Mouse (Mus musculus) myocyte (in vitro differentiated cells): ENCODE results near the gene Catsper2. TPM values are rescaled to one million over a fixed set of nuclear protein-coding genes. Genes with fewer than 3 reads are reported as not detected.
"Not testable (repeated sequence)": the region's sequence is repeated elsewhere in the genome, so short reads cannot be mapped to it uniquely, and the experiment has no call there.

Experiments used
- H3K27me3 ChIP-seq: one replicate; pipeline ENCODE4 v1.6.1; 2011; ENCODE audit not compliant: control insufficient read depth, insufficient read depth, insufficient read length
- H3K36me3 ChIP-seq: one replicate; pipeline ENCODE4 v1.6.1; 2011; ENCODE audit not compliant: control insufficient read depth, insufficient read depth
- H3K4me2 ChIP-seq: one replicate; pipeline ENCODE4 v1.6.1; 2011; ENCODE audit warnings: low read depth, control low read depth
- H3K4me3 ChIP-seq: one replicate; pipeline ENCODE4 v1.5.1; 2011; ENCODE audit warnings: mild to moderate bottlenecking, control low read depth, moderate library complexity
- H3K79me2 ChIP-seq: one replicate; pipeline ENCODE4 v1.6.1; 2011; ENCODE audit not compliant: control insufficient read depth, insufficient read depth
- H3ac ChIP-seq: one replicate; pipeline ENCODE4 v1.6.1; 2011; ENCODE audit not compliant: control insufficient read depth, insufficient read length
- CEBPB ChIP-seq: IDR thresholded peaks from 2 replicates; pipeline ENCODE4 v1.6.1; 2011; ENCODE audit warnings: mild to moderate bottlenecking, moderate library complexity; ENCODE audit not compliant: poor library complexity, insufficient read depth, severe bottlenecking
- E2F4 ChIP-seq: IDR thresholded peaks from one replicate; pipeline ENCODE4 v1.6.1; 2011; ENCODE audit warnings: mild to moderate bottlenecking, control low read depth, moderate library complexity; ENCODE audit not compliant: insufficient read depth
- MAX ChIP-seq: IDR thresholded peaks from one replicate; pipeline ENCODE4 v1.6.1; 2011; ENCODE audit warnings: low read depth, mild to moderate bottlenecking, control low read depth
- MYOD1 ChIP-seq, 3 experiments: IDR thresholded peaks; one replicate each; pipeline ENCODE4 v1.6.1; 2011; ENCODE audit warnings: control low read depth in 2 of 3, low read depth in 2 of 3, mild to moderate bottlenecking in 2 of 3, moderate library complexity in 1 of 3; ENCODE audit not compliant: insufficient read length in 2 of 3, control insufficient read depth in 1 of 3
- MYOG ChIP-seq, 3 experiments: IDR thresholded peaks; one replicate each; pipeline ENCODE4 v1.6.1; 2011; ENCODE audit warnings: control low read depth in 2 of 3, low read depth in 2 of 3, mild to moderate bottlenecking in 2 of 3; ENCODE audit not compliant: insufficient read length in 2 of 3, control insufficient read depth in 1 of 3, insufficient read depth in 1 of 3
- POLR2A ChIP-seq: IDR thresholded peaks from one replicate; pipeline ENCODE4 v1.6.1; 2011; ENCODE audit warnings: low read depth, mild to moderate bottlenecking, control low read depth, moderate library complexity; ENCODE audit not compliant: insufficient read length
- POLR2AphosphoS2 ChIP-seq: IDR thresholded peaks from one replicate; pipeline ENCODE4 v1.6.1; 2011; ENCODE audit warnings: low read depth, control low read depth; ENCODE audit not compliant: insufficient read length
- REST ChIP-seq: IDR thresholded peaks from one replicate; pipeline ENCODE4 v1.6.1; 2011; ENCODE audit warnings: mild to moderate bottlenecking, control low read depth, moderate library complexity; ENCODE audit not compliant: insufficient read depth, insufficient read length
- SRF ChIP-seq: IDR thresholded peaks from one replicate; pipeline ENCODE4 v1.6.1; 2011; ENCODE audit warnings: low read depth; ENCODE audit not compliant: control insufficient read depth, insufficient read length
- TCF12 ChIP-seq: IDR thresholded peaks from one replicate; pipeline ENCODE4 v1.6.1; 2011; ENCODE audit warnings: mild to moderate bottlenecking, control low read depth; ENCODE audit not compliant: poor library complexity, insufficient read depth, severe bottlenecking
- TCF3 ChIP-seq: IDR thresholded peaks from one replicate; pipeline ENCODE4 v1.6.1; 2011; ENCODE audit warnings: low read depth, control low read depth; ENCODE audit not compliant: insufficient read length
- USF1 ChIP-seq: IDR thresholded peaks from one replicate; pipeline ENCODE4 v1.6.1; 2011; ENCODE audit warnings: low read depth, mild to moderate bottlenecking, control low read depth, moderate library complexity
- polyA plus RNA-seq: library from polyadenylated mRNA; unstranded; fragments of >200 nt; fragmentation: generic; extraction: Trizol; gene quantifications from one replicate; pipeline ENCODE4 v1.2.1, GENCODE M21; 2012; ENCODE audit warnings: missing spikeins

The Catsper2 gene
- polyA plus RNA-seq, 1 experiment = 1.5 TPM

GRCm38 (mm10) chr2:121408160-121408559 lies 5.4 kb downstream of the Catsper2 start:
- Histone ChIP-seq H3K4me3 (no peak overlapping the region), H3K36me3 (no peaks in the 10 kb centered on the region), H3ac (no peak overlapping the region), H3K4me2 (no peak overlapping the region), H3K79me2 (no peaks in the 10 kb centered on the region), H3K27me3 (no peaks in the 10 kb centered on the region)
- TF ChIP-seq TCF12 = no peak
- no peak for TF ChIP-seq MYOG (IDR thresholded peaks at IDR 0.05; ENCODE audit: control insufficient read depth in 1 of 3, insufficient read depth in 1 of 3, insufficient read length in 2 of 3, low read depth in 2 of 3)
- TF ChIP-seq E2F4 = no peak
- TF ChIP-seq CEBPB = no peak

- Histone ChIP-seq H3K27me3 (no peaks in the 10 kb centered on the region), H3K79me2 (no peaks in the 10 kb centered on the region), H3K4me2 (no peak overlapping the region), H3ac (no peak overlapping the region), H3K36me3 (no peaks in the 10 kb centered on the region), H3K4me3 (no peak overlapping the region)
- TF ChIP-seq SRF (no peak), MYOD1 (IDR thresholded peaks at IDR 0.05; ENCODE audit: control insufficient read depth in 1 of 3, insufficient read length in 2 of 3, low read depth in 2 of 3) (peak in 2 of 3 experiments; percentile 1 to 29), CEBPB (no peak), USF1 (no peak), REST (no peak), MYOG (IDR thresholded peaks at IDR 0.05; ENCODE audit: control insufficient read depth in 1 of 3, insufficient read depth in 1 of 3, insufficient read length in 2 of 3, low read depth in 2 of 3) (no peak), TCF12 (no peak)
Measured at GRCm38 (mm10) chr2:121403296-121403695, 10.3 kb downstream of the Catsper2 start.

GRCm38 (mm10) chr2:121396624-121397023 lies 17.0 kb downstream of the Catsper2 start:
- Histone ChIP-seq H3K4me3 (no peak overlapping the region), H3K36me3 (no peaks in the 10 kb centered on the region), H3ac (no peak overlapping the region), H3K27me3 (no peaks in the 10 kb centered on the region), H3K4me2 (no peak overlapping the region), H3K79me2 (no peaks in the 10 kb centered on the region)
- no peak for TF ChIP-seq REST
- TF ChIP-seq MYOG (IDR thresholded peaks at IDR 0.05; ENCODE audit: control insufficient read depth in 1 of 3, insufficient read depth in 1 of 3, insufficient read length in 2 of 3, low read depth in 2 of 3) = no peak
- no peak for TF ChIP-seq MYOD1 (IDR thresholded peaks at IDR 0.05; ENCODE audit: control insufficient read depth in 1 of 3, insufficient read length in 2 of 3, low read depth in 2 of 3)
- TF ChIP-seq USF1 = no peak
- TF ChIP-seq MAX = no peak
- no peak for TF ChIP-seq POLR2AphosphoS2
- TF ChIP-seq TCF12 = no peak
- TF ChIP-seq POLR2A = no peak
- no peak for TF ChIP-seq TCF3
- TF ChIP-seq E2F4 = no peak
- no peak for TF ChIP-seq CEBPB
- TF ChIP-seq SRF = no peak

- not testable (repeated sequence) for H3K4me3 ChIP-seq, H3K27me3 ChIP-seq, H3K36me3 ChIP-seq, H3K4me2 ChIP-seq, H3ac ChIP-seq, H3K79me2 ChIP-seq
Measured at GRCm38 (mm10) chr2:121386961-121387575, 26.5 kb downstream of the Catsper2 start, which contains the start of gene Strc. TSS of gene Strc (minus strand) at chr2:121387168.

- H3K4me3 ChIP-seq = no peak overlapping the region
- no peaks in the 10 kb centered on the region for H3K79me2 ChIP-seq
- no peak overlapping the region for H3ac ChIP-seq
- H3K4me2 ChIP-seq = no peak overlapping the region
- peaks cover 69% of the 10 kb centered on the region for H3K27me3 ChIP-seq
- no peaks in the 10 kb centered on the region for H3K36me3 ChIP-seq
- no peak for TF ChIP-seq E2F4
- no peak for TF ChIP-seq POLR2A
- no peak for TF ChIP-seq USF1
- no peak for TF ChIP-seq REST
- no peak for TF ChIP-seq MYOD1 (IDR thresholded peaks at IDR 0.05; ENCODE audit: control insufficient read depth in 1 of 3, insufficient read length in 2 of 3, low read depth in 2 of 3)
Measured at GRCm38 (mm10) chr2:121374766-121375165, 38.8 kb downstream of the Catsper2 start.
